8 mouse cellular contexts compared by ENCODE assay signal in the genomic region with DNA sequence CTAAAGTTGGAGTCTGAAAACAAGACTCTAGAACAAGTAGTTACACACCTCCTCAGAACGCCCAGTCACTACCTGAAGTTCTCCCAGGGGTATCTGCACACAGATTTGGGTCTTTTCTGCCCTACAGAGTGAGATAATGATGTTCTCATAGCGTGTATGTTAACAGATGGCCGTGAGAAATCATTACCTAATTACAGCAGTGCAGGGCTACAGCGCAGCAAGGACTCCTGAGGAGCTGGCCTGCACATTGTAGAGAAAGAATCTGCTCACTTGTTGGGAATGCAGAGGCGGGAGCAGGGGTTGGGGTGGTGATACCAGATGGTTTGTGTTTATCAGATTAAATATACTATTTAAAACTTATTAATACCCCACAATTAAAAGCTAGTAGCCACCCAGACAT. TPM values are rescaled to one million over a fixed set of nuclear protein-coding genes. Genes with fewer than 3 reads are reported as not detected.
DNase-seq lines count a peak whose midpoint lies in the region; ATAC-seq and TF ChIP-seq lines count a peak whose summit lies in the region.

No protein-coding gene starts in this region.

- TF ChIP-seq CTCF in layer of hippocampus, adult 2 months (conservative IDR thresholded peaks at IDR 0.05), result no peak

- no peaks in the 10 kb centered on the region for H3K9me3 ChIP-seq in heart, embryonic 12.5 days (replicated peaks)

- 57% methylated on average over 5 of the region's 5 CpGs for WGBS in heart, embryonic 12.5 days

- H3K4me2 ChIP-seq in heart, embryonic 12.5 days, result no peak overlapping the region
- H3K4me2 ChIP-seq in myocyte (ENCODE audit: low read depth), result peak overlapping the region; percentile 13

- H3ac ChIP-seq in myocyte (ENCODE audit: control insufficient read depth, insufficient read length), result no peak overlapping the region

- H3K4me1 ChIP-seq in heart, embryonic 12.5 days (replicated peaks), result peaks cover 8% of the 10 kb centered on the region

- DNase-seq in adrenal gland, postnatal 14 days, result peak; percentile 35
- DNase-seq in adrenal gland, postnatal 36 days, result no peak
- peak in 1 of 2 experiments; percentile 29 for DNase-seq in layer of hippocampus, adult 2 months (ENCODE audit: low spot score in 2 of 2)
- no peak for DNase-seq in layer of hippocampus, postnatal 10 days (ENCODE audit: low spot score in 2 of 2)
- no peak for DNase-seq in right cerebral cortex, postnatal 14 days

- no peak for TF ChIP-seq POLR2A in myocyte (IDR thresholded peaks at IDR 0.05; ENCODE audit: insufficient read length, low read depth)

- ATAC-seq in heart, embryonic 12.5 days (ENCODE audit: insufficient number of reproducible peaks, low FRiP score), result no peak
- ATAC-seq in megakaryocyte-erythroid progenitor cell, adult 5-6 weeks (replicated peaks; ENCODE audit: low FRiP score, low TSS enrichment, poor library complexity, severe bottlenecking), result no peak

- peak overlapping the region; percentile 89 for H3K27ac ChIP-seq in layer of hippocampus, adult 2 months
- H3K27ac ChIP-seq in heart, embryonic 12.5 days (ENCODE audit: poor library complexity, severe bottlenecking), result peak overlapping the region; percentile 76

- H3K36me3 ChIP-seq in heart, embryonic 12.5 days, result no peaks in the 10 kb centered on the region
- H3K36me3 ChIP-seq in myocyte (ENCODE audit: control insufficient read depth, insufficient read depth), result no peaks in the 10 kb centered on the region

- H3K4me3 ChIP-seq in layer of hippocampus, adult 2 months, result no peak overlapping the region
- H3K4me3 ChIP-seq in heart, embryonic 12.5 days, result no peak overlapping the region
- H3K4me3 ChIP-seq in myocyte, result no peak overlapping the region

- no peaks in the 10 kb centered on the region for H3K27me3 ChIP-seq in heart, embryonic 12.5 days (replicated peaks)
- no peaks in the 10 kb centered on the region for H3K27me3 ChIP-seq in myocyte (ENCODE audit: control insufficient read depth, insufficient read depth, insufficient read length)

- no peaks in the 10 kb centered on the region for H3K79me2 ChIP-seq in myocyte (ENCODE audit: control insufficient read depth, insufficient read depth)

- H3K9ac ChIP-seq in heart, embryonic 12.5 days, result no peak overlapping the region

TF ChIP-seq in myocyte, 11 proteins besides CTCF, POLR2A, EP300 and RAD21:
- TF ChIP-seq MYOG (IDR thresholded peaks at IDR 0.05; ENCODE audit: control insufficient read depth in 1 of 3, insufficient read depth in 1 of 3, insufficient read length in 2 of 3, low read depth in 2 of 3), result no peak

RNA-seq across cellular contexts. Expression of a gene that starts 12.6 kb away (rescaled TPM):
- 1.3 TPM in 2 replicates for total RNA-seq in adrenal gland, postnatal 14 days (2021)
- total RNA-seq in adrenal gland, postnatal 36 days (2021), result 1 to 10 TPM; 1.5 to 1.7 TPM
- total RNA-seq in layer of hippocampus, adult 2 months (2021), result 1 to 10 TPM in 1 of 2 experiments, under 1 TPM in 1; 0.79 to 1.7 TPM
- 1 to 10 TPM; 1.5 to 1.8 TPM for total RNA-seq in layer of hippocampus, postnatal 10 days (2021)
- 0.88 and 0.92 TPM in 2 replicates for polyA plus RNA-seq in heart, embryonic 12.5 days (2016; fragmentation: Nextera tagmentation; extraction: Ambion mirVana)
- 0.61 TPM for polyA plus RNA-seq in myocyte (2012; fragmentation: generic; extraction: Trizol)
- 0.12 and 0.20 TPM in 2 replicates for total RNA-seq in megakaryocyte-erythroid progenitor cell, adult 5-6 weeks (2014; fragmentation: Nextera tagmentation)
- total RNA-seq in megakaryocyte-erythroid progenitor cell, adult 5-6 weeks (2017), result 6.5 and 7.0 TPM in 2 replicates

RNA-seq across cellular contexts. Expression of a gene that starts 24.1 kb away (rescaled TPM):
- 8.3 and 12.0 TPM in 2 replicates for total RNA-seq in adrenal gland, postnatal 14 days (2021)
- 1 to 10 TPM; 6.7 to 6.9 TPM for total RNA-seq in adrenal gland, postnatal 36 days (2021)
- total RNA-seq in layer of hippocampus, adult 2 months (2021), result 1 to 10 TPM; 6.5 to 8.1 TPM
- 1 to 10 TPM; 3.0 to 3.4 TPM for total RNA-seq in layer of hippocampus, postnatal 10 days (2021)
- 2.0 and 2.4 TPM in 2 replicates for polyA plus RNA-seq in heart, embryonic 12.5 days (2016; fragmentation: Nextera tagmentation; extraction: Ambion mirVana)
- 0.08 TPM for polyA plus RNA-seq in myocyte (2012; fragmentation: generic; extraction: Trizol)
- total RNA-seq in megakaryocyte-erythroid progenitor cell, adult 5-6 weeks (2014; fragmentation: Nextera tagmentation), result 0.12 TPM in 1 of 2 replicates, not detected in the other
- total RNA-seq in megakaryocyte-erythroid progenitor cell, adult 5-6 weeks (2017), result 0.46 TPM in 1 of 2 replicates, not detected in the other

RNA-seq across cellular contexts. Expression of a gene that starts 59.5 kb away (rescaled TPM):
- total RNA-seq in adrenal gland, postnatal 14 days (2021), result 21.8 and 27.5 TPM in 2 replicates
- total RNA-seq in adrenal gland, postnatal 36 days (2021), result 10 to 100 TPM; 33.1 to 49.4 TPM
- total RNA-seq in layer of hippocampus, adult 2 months (2021), result 10 to 100 TPM; 33.1 to 41.0 TPM
- 10 to 100 TPM; 16.4 to 16.8 TPM for total RNA-seq in layer of hippocampus, postnatal 10 days (2021)
- polyA plus RNA-seq in heart, embryonic 12.5 days (2016; fragmentation: Nextera tagmentation; extraction: Ambion mirVana), result 13.1 and 14.0 TPM in 2 replicates
- polyA plus RNA-seq in myocyte (2012; fragmentation: generic; extraction: Trizol), result 4.5 TPM
- total RNA-seq in megakaryocyte-erythroid progenitor cell, adult 5-6 weeks (2014; fragmentation: Nextera tagmentation), result 8.9 and 9.8 TPM in 2 replicates
- total RNA-seq in megakaryocyte-erythroid progenitor cell, adult 5-6 weeks (2017), result 13.0 and 13.2 TPM in 2 replicates
